Mouse (Mus musculus): Measurements from ENCODE around the gene Duoxa1. TPM values are rescaled to one million over a fixed set of nuclear protein-coding genes. Genes with fewer than 3 reads are reported as not detected.
A peak's percentile ranks its signal among the peaks of the same experiment; 100 is the strongest.
"Not testable (repeated sequence)": the region's sequence is repeated elsewhere in the genome, so short reads cannot be mapped to it uniquely, and the experiment has no call there.

Duoxa1 gene
- total RNA-seq (2021) = not detected
- long read RNA-seq = 0 reads

GRCm38 (mm10) chr2:122313536-122313935 is at the start of gene Duoxa1:
Gene Duoxa1 (minus strand): TSS chr2:122313730.
- DNase-seq (ENCODE audit: low spot score in 2 of 2) = no peak

DNA sequence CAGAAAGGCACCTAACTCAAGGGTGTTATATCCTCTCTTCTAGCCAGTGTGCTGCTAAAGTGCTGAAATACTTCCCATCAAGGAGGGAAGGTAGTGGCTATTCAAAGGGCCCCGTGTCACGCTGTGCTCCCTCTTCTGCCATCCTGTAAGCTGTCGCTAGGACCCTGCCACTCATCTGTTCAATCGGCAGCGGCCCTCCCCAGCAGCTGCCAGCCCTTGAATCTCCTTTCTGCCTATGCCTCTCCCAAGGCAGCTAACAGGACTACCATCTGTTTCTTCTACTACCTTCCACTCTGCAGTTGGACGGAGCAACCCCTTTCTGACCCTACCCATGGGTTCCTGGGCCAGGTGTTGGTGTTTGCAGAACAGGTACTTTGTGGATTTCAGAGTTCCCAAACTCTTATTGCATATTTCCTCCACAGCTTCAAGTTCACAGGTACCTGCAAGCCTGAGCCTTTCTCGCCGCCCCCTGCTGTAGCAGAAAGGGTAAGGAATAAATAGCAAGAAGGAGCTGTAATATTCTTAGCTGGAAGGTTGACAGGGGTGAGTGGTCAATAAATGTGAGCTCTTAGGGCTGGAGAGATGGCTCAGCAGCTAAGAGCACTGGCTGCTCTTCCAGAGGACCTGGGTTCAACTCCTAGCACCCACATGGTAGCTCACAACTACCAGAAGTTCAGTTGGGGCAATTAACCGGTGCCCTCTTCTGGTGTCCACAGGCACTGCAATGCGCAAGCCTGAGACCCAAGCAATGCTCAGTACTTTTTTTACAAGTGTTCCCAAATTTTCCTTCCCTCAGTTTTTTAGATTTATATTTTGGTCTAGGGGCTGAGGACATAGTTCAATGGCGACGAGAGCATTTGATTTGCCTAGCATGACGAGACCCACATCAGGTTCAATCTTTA is 49.3 kb upstream of the Duoxa1 start:
- no peak for DNase-seq (ENCODE audit: low spot score in 2 of 2)

DNA sequence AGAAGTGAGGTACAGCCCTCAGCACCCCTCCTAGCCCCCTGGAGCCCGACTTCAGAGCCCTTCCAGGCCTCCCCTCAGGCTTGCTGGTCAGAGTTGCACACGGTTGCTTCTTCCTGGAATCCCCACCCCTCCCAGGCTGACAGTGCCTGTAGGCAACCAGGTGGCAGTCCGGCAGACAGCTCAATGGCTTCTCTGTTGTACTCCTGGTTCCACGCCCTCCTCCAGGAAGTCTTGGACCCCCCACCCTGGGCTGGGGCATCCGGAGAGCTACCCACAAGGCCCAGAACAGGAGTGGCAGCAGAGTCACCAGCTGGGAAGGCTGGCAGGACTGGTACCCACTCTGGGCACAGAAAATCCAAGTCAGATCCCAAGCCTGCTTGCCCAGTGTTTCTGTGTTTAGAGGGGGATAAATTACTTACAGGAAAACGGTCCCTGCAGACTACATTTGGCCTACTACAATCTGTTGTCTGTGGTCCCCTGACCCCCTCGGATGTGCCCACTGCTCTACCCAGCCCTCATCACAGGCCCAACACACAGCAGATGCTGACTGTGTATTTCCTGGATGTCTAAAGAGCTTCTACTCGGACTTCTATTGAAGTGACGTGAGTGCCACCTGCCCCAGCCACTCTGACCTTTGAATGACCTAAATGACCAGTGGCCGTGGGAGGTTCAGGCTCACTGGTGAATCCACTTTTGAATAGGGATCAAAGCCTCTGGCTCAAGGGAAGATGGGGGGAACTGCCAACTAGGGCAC is 48.5 kb upstream of the Duoxa1 start:
- no peak for DNase-seq (ENCODE audit: low spot score in 2 of 2)

GRCm38 (mm10) chr2:122361181-122361580 is 47.7 kb upstream of the Duoxa1 start:
- no peak for DNase-seq (ENCODE audit: low spot score in 2 of 2)

DNA sequence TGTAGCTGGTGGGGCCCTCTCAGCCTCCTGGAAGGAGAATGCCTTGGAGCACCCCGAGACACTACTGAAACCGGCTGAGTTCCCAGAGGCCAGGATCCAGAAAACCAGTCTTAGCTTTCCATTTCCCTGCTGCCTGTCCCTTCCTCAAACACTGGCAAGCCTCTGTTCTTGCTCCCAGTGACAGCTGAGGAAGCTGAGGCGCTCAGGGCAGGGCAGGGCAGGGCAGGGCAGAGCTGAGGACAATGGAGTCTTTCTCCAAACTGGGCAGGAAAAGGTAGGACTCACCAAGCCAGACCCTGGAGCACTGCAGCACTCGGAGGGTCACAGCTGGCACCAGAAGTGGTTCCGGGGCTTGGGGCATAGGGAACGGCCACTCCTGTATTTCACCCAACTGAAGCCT is 46.8 kb upstream of the Duoxa1 start:
- DNase-seq (ENCODE audit: low spot score in 2 of 2) = no peak

DNA sequence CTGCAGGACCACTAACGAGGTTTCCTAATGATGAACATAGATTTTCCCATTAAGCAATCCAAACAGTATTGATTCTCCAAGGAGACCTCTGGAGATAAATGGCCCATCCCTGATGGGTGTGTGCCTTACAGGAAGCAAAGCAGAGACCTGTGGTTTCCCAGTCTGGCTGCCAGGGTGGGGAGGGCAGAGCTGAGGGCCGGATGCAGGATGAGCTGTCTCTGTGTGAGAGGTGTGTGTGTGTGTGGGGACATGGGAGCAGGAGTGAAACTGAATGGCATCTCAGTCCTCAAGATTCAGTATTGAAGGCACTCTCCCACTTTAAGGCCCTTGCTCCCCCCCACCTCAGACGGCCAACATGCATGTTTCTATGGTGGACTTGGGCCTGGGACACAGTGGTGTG is 42.7 kb upstream of the Duoxa1 start:
- no peak for DNase-seq (ENCODE audit: low spot score in 2 of 2)

DNA sequence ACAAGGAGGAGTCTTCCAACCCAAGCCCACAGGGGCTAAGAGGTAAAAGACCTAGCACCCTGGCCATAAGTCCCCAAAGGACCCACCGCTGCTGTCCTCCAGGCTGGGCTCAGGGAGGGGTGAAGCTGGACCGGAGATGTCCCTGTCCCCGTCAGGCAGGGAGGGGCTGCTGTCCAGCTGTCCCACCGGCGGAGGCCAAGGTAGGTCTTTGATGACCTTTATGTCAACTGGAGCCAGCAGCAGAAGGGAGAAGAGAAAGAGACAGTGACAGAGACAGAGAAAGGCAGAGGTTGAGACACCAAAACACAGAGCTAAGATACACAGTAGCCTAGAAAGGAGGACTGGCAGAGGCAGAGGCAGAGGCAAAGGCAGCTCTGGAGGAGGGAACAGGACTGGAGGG is 41.9 kb upstream of the Duoxa1 start:
- no peak for DNase-seq (ENCODE audit: low spot score in 2 of 2)

DNA sequence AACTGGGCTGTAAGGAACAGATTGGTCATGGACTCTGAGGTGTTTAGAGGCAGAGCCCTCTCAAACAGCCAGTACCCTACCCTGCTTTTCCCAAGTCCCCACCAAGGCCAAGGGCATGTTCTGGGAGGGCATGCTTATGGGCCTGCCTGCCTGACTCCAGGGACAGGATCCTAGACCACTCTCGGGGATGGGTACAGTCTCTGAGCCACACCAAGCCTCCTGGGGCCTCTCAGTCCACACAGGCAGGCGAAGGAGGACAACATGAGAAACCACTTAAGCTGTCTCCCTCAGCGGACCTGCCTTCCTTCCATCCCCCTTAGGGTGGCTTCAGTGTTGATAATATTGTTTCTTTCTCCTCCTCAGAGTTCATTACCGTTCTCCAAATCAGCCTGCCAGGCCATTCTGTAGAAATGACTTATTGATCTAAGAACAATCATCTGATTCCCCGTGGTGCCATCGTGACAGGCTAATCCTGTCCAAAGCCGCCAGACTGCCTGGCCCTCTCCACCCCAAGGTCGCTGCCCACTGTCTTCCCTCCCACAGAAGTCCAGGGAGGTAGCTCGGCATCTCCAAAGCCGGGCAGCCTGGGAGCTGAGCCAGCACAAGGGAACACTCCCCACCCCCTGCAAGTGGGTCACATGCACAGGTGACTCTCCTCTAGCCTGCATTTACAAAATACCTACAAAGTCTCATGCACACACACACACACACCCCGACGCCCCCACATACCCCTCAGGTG is 40.8 kb upstream of the Duoxa1 start:
- DNase-seq (ENCODE audit: low spot score in 2 of 2) = no peak

DNA sequence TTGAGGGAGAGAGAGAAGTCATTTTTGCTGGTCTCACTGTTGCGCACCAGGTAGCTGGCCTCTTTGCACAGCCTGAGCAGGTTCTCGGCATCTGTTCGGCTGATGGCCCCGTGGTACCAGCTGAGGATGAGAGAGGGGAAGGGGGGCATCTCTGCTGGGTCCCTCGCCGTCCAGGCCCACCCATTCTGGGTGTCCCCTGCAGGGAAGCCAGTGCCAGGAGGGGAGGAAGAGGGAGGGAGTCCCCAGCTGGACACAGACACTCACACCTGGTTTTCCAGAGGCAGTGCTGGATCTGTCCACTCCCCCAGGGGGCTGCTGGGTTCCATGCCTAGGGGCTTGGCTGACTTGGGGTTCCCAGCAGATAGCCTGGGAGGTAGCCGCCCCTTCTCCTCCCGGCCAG is 40.2 kb upstream of the Duoxa1 start:
- DNase-seq (ENCODE audit: low spot score in 2 of 2) = no peak

DNA sequence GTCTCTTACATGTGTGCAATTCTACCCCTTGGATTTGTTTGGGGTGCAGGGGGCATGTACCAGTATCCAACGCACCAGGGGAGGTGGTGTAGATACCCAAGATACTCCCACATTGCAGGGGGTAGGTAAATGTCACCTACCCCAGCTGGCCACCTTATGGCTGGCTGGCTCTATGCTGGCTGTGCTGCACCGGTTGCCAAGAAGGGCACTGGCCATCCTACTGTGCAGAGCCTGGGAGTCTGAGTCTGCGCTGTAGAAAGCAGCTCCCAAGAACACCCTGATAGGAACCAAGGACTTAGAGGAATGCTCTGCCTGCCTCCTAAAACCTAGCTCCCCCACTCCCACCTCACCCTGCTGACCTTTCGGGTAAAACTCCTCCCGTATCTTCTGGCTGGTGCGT is 39.5 kb upstream of the Duoxa1 start:
- no peak for DNase-seq (ENCODE audit: low spot score in 2 of 2)

DNA sequence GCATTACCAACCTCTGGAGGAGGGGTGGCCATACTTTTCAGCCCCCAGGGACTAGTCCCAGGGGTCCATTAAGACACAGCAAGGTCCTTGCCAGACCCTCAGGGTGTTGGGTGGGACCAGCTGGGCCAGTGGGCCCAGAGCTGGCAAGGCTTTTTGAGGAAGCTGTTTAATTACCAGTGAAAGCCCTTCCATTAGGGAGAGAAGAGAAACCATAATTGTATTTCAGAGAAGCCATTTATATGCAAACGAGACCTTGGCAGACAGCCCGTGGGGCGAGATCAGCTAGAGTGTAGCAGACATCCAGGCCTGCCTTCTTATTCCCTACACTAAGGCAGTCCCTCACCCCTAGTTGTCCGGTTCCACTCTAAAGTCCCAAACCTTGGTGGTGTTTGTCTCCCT is 38.4 kb upstream of the Duoxa1 start:
- peak; percentile 75 to 78 for DNase-seq (ENCODE audit: low spot score in 2 of 2)

GRCm38 (mm10) chr2:122351156-122351930 is 37.8 kb upstream of the Duoxa1 start:
- peak in 1 of 2 experiments; percentile 53 for DNase-seq (ENCODE audit: low spot score in 2 of 2)

DNA sequence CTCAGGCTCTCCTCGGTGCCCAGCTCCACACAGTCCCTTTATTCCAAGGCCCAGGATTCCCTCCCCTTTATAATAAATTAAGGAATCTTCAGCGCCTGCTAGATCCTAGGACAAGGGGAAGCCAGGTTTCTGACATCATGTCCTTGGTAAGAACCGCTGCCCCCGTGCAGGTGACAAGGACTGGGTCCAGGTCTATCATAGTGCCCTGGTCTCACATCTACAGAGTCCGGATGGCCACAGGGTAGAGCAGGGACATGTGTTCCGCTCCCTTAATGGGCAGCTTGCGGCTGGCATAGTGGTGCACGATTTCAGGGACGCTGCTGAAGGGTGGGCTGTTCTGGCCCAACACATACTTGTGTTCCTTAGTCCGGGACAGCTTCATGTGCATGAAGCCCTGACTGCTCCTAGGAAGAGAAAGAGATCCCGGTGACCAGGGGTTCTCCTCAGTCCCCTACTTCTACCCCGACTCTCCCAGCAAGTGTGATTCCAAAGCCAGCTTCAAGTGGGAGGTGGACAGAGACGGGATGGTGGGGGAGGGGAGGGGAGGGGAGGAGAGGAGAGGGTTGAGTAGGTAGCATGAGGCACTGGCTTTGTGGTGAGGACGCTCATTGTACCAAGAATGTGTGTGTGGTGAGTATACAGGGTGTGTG is 35.7 kb upstream of the Duoxa1 start:
- peak in 1 of 2 experiments; percentile 48 for DNase-seq (ENCODE audit: low spot score in 2 of 2)

GRCm38 (mm10) chr2:122348531-122349131 is 35.1 kb upstream of the Duoxa1 start:
- peak; percentile 89 to 95 for DNase-seq (ENCODE audit: low spot score in 2 of 2)

GRCm38 (mm10) chr2:122347257-122347656 is 33.7 kb upstream of the Duoxa1 start:
- DNase-seq (ENCODE audit: low spot score in 2 of 2) = no peak

GRCm38 (mm10) chr2:122346164-122346563 is 32.6 kb upstream of the Duoxa1 start:
- DNase-seq (ENCODE audit: low spot score in 2 of 2) = not testable (repeated sequence)

GRCm38 (mm10) chr2:122345106-122345893 is 31.8 kb upstream of the Duoxa1 start:
- no peak for DNase-seq (ENCODE audit: low spot score in 2 of 2)

- no peak for DNase-seq (ENCODE audit: low spot score in 2 of 2)
Observed at GRCm38 (mm10) chr2:122337291-122337690, 23.8 kb upstream of the Duoxa1 start.

GRCm38 (mm10) chr2:122334170-122334569 is 20.6 kb upstream of the Duoxa1 start:
- no peak for DNase-seq (ENCODE audit: low spot score in 2 of 2)

Measured in layer of hippocampus, postnatal 10 days (tissue).